Mouse (Mus musculus) megakaryocyte, embryonic 14.5 days (primary cell): ENCODE results near the gene Hist4h4. TPM values are rescaled to one million over a fixed set of nuclear protein-coding genes. Genes with fewer than 3 reads are reported as not detected.

ENCODE experiments used
- H3K27me3 ChIP-seq: replicated peaks from 2 replicates; pipeline ENCODE3; 2012; ENCODE audit warnings: inconsistent platforms
- H3K36me3 ChIP-seq: replicated peaks from 2 replicates; pipeline ENCODE3; 2012; ENCODE audit warnings: low read length, inconsistent platforms, mixed read lengths
- H3K4me1 ChIP-seq: 2 replicates; pipeline ENCODE4 v1.6.1; 2012; ENCODE audit warnings: inconsistent platforms
- H3K4me3 ChIP-seq: replicated peaks from 2 replicates; pipeline ENCODE3; 2012; ENCODE audit warnings: moderate library complexity, mild to moderate bottlenecking, inconsistent platforms
- H3K9me3 ChIP-seq: 2 replicates; pipeline ENCODE4 v1.6.1; 2012; ENCODE audit warnings: inconsistent platforms
- FLI1 ChIP-seq: IDR thresholded peaks from 2 replicates; pipeline ENCODE4 v1.6.1; 2012; ENCODE audit warnings: low read length, inconsistent platforms, mixed read lengths
- GATA1 ChIP-seq: IDR thresholded peaks from 3 replicates; pipeline ENCODE4 v1.6.1; 2012; ENCODE audit warnings: mixed read lengths, low read length, inconsistent platforms, borderline replicate concordance
- polyA plus RNA-seq: library from polyadenylated mRNA; stranded (reverse); fragments of >175 nt; gene quantifications from 2 replicates; pipeline ENCODE4 v1.2.3, GENCODE M21; 2012; ENCODE audit warnings: low replicate concordance; ENCODE audit not compliant: insufficient read depth

Gene Hist4h4
- polyA plus RNA-seq, 1 experiment: 3.5 TPM

DNA sequence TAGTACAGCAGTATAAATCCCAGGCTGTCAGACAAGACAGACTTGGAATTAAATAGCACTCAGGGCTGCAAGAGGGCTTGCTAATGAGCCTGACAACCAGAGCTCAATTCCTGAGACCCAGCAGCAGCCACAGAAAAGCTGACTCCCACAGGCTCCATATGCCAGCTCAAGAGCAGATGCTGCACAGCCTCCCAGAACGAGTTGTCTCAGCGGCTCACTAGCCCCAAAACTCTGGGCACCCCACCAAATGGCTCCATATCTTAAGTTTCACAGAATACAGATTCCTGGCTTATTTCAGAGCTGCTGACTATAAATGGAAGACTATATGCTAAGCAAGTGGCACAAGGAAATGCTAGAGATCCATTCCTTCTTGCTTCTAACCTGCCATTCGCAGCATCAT lies 13.3 kb upstream of the Hist4h4 start:
- Histone ChIP-seq H3K9me3 (no peaks in the 10 kb centered on the region), H3K36me3 (peaks cover 98% of the 10 kb centered on the region), H3K27me3 (no peaks in the 10 kb centered on the region), H3K4me3 (no peak overlapping the region), H3K4me1 (peaks cover 19% of the 10 kb centered on the region)
- TF ChIP-seq GATA1 (no peak), FLI1 (no peak)

DNA sequence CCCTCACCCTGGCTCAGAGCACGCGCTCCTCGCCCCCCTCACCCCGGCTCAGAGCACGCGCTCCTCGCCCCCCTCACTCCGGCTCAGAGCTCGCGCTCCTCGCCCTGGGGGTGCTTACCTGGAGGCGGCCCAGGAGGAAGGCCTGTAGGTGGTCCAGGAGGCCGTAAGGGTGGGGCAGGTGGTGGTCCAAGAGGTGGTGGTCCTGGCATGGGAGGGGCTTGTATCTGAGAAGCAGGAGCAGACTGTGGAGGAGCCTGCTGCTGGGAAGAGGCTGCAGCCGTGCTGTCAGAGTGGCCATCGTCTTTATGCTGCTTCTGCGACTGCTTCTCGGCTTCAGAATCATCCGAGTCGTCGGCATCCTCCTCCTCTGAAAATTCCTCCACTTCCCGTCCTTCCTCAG lies 12.6 kb upstream of the Hist4h4 start:
- no peak overlapping the region for H3K4me3 ChIP-seq
- TF ChIP-seq FLI1 (no peak), GATA1 (no peak)
- no peaks in the 10 kb centered on the region for H3K27me3 ChIP-seq
- H3K36me3 ChIP-seq: peaks cover 98% of the 10 kb centered on the region
- H3K4me1 ChIP-seq: peaks cover 23% of the 10 kb centered on the region
- H3K9me3 ChIP-seq: no peaks in the 10 kb centered on the region

GRCm38 (mm10) chr6:136815381-136815780 lies 11.2 kb upstream of the Hist4h4 start:
- no peak for TF ChIP-seq FLI1
- TF ChIP-seq GATA1: no peak
- H3K36me3 ChIP-seq: peaks cover 98% of the 10 kb centered on the region
- no peak overlapping the region for H3K4me3 ChIP-seq
- peaks cover 32% of the 10 kb centered on the region for H3K4me1 ChIP-seq
- no peaks in the 10 kb centered on the region for H3K27me3 ChIP-seq
- H3K9me3 ChIP-seq: no peaks in the 10 kb centered on the region

- Histone ChIP-seq H3K36me3 (peaks cover 85% of the 10 kb centered on the region), H3K27me3 (no peaks in the 10 kb centered on the region), H3K4me3 (peak overlapping the region; percentile 46), H3K9me3 (no peaks in the 10 kb centered on the region), H3K4me1 (peaks cover 40% of the 10 kb centered on the region)
- TF ChIP-seq GATA1: no peak
Observed at GRCm38 (mm10) chr6:136813117-136813516, 8.9 kb upstream of the Hist4h4 start.

- Histone ChIP-seq H3K4me1 (peaks cover 56% of the 10 kb centered on the region), H3K36me3 (peaks cover 66% of the 10 kb centered on the region), H3K9me3 (no peaks in the 10 kb centered on the region), H3K27me3 (no peaks in the 10 kb centered on the region), H3K4me3 (no peak overlapping the region)
- no peak for TF ChIP-seq GATA1
- no peak for TF ChIP-seq FLI1
Observed at GRCm38 (mm10) chr6:136811196-136811595, 7.0 kb upstream of the Hist4h4 start.

- no peaks in the 10 kb centered on the region for H3K9me3 ChIP-seq
- H3K36me3 ChIP-seq: peaks cover 52% of the 10 kb centered on the region
- peak overlapping the region; percentile 94 for H3K4me3 ChIP-seq
- no peaks in the 10 kb centered on the region for H3K27me3 ChIP-seq
- no peak for TF ChIP-seq GATA1
- no peak for TF ChIP-seq FLI1
- H3K4me1 ChIP-seq: peaks cover 62% of the 10 kb centered on the region
Observed at GRCm38 (mm10) chr6:136809673-136810072, 5.5 kb upstream of the Hist4h4 start.

GRCm38 (mm10) chr6:136809077-136809476 lies 4.9 kb upstream of the Hist4h4 start:
- Histone ChIP-seq H3K27me3 (no peaks in the 10 kb centered on the region), H3K36me3 (peaks cover 46% of the 10 kb centered on the region), H3K4me3 (peak overlapping the region; percentile 94), H3K4me1 (peaks cover 60% of the 10 kb centered on the region), H3K9me3 (no peaks in the 10 kb centered on the region)
- TF ChIP-seq FLI1 (no peak), GATA1 (no peak)

- Histone ChIP-seq H3K27me3 (no peaks in the 10 kb centered on the region), H3K4me1 (peaks cover 64% of the 10 kb centered on the region), H3K9me3 (no peaks in the 10 kb centered on the region), H3K36me3 (peaks cover 41% of the 10 kb centered on the region), H3K4me3 (peak overlapping the region; percentile 94)
- no peak for TF ChIP-seq FLI1
- TF ChIP-seq GATA1: no peak
Observed at GRCm38 (mm10) chr6:136808631-136809046, 4.4 kb upstream of the Hist4h4 start.

GRCm38 (mm10) chr6:136808014-136808417 lies 3.8 kb upstream of the Hist4h4 start, which contains the start of gene H2afj:
Gene H2afj (plus strand): TSS chr6:136808244.
- Histone ChIP-seq H3K36me3 (peaks cover 35% of the 10 kb centered on the region), H3K4me3 (peak within 1 kb of the TSS; percentile 94), H3K9me3 (no peaks in the 10 kb centered on the region), H3K4me1 (peaks cover 66% of the 10 kb centered on the region), H3K27me3 (no peaks in the 10 kb centered on the region)
- no peak for TF ChIP-seq GATA1
- TF ChIP-seq FLI1: no peak

- Histone ChIP-seq H3K4me3 (peak overlapping the region; percentile 94), H3K4me1 (peaks cover 65% of the 10 kb centered on the region)
Observed at GRCm38 (mm10) chr6:136807395-136808013, 3.3 kb upstream of the Hist4h4 start.

More at GRCm38 (mm10) chr6:136807395-136808013, 3.3 kb upstream of the Hist4h4 start:
- no peak for TF ChIP-seq GATA1
- no peak for TF ChIP-seq FLI1
- Histone ChIP-seq H3K36me3 (peaks cover 30% of the 10 kb centered on the region), H3K9me3 (no peaks in the 10 kb centered on the region), H3K27me3 (no peaks in the 10 kb centered on the region)
